Mouse (Mus musculus) midbrain, postnatal 0 days (tissue): ENCODE results near the gene 6030445D17Rik. TPM values are rescaled to one million over a fixed set of nuclear protein-coding genes. Genes with fewer than 3 reads are reported as not detected.

ENCODE experiments used
- ATAC-seq: fragments of 200-750 bp; cut with Nextera tagmentation; 2 replicates; pipeline ENCODE4 v1.8.0; 2017; ENCODE audit warnings: moderate number of reproducible peaks, mild to moderate bottlenecking, moderate TSS enrichment, moderate library complexity; ENCODE audit not compliant: low FRiP score
- DNase-seq: peaks from one replicate; pipeline ENCODE4 v3.0.0-alpha.2; 2015; ENCODE audit warnings: low spot score
- H3K27ac ChIP-seq: fragments of 300-500 bp; sonication (generic); 2 replicates; pipeline ENCODE4 v1.5.1; 2014; ENCODE audit warnings: low read depth, mild to moderate bottlenecking, low read length, mixed read lengths
- H3K27me3 ChIP-seq: fragments of 300-500 bp; sonication (generic); 2 replicates; pipeline ENCODE4 v1.6.1; 2014; ENCODE audit warnings: low read length, control low read depth, mixed read lengths; ENCODE audit not compliant: insufficient read depth
- H3K36me3 ChIP-seq: fragments of 300-500 bp; sonication (generic); 2 replicates; pipeline ENCODE4 v1.6.1; 2014; ENCODE audit warnings: low read length, control low read depth, mixed read lengths; ENCODE audit not compliant: insufficient read depth
- H3K4me1 ChIP-seq: fragments of 300-500 bp; sonication (generic); 2 replicates; pipeline ENCODE4 v1.6.1; 2014; ENCODE audit warnings: mild to moderate bottlenecking, control low read depth, antibody characterized with exemption, low read length, mixed read lengths; ENCODE audit not compliant: insufficient read depth
- H3K4me2 ChIP-seq: fragments of 300-500 bp; sonication (generic); 2 replicates; pipeline ENCODE4 v1.6.1; 2014; ENCODE audit warnings: low read depth, mild to moderate bottlenecking, low read length, mixed read lengths; ENCODE audit not compliant: poor library complexity, severe bottlenecking
- H3K4me3 ChIP-seq: fragments of 300-500 bp; sonication (generic); 2 replicates; pipeline ENCODE4 v1.5.1; 2014; ENCODE audit warnings: low read depth, mild to moderate bottlenecking, low read length, moderate library complexity
- H3K9ac ChIP-seq: fragments of 300-500 bp; sonication (generic); replicated peaks from 2 replicates; pipeline ENCODE4 v1.6.1; 2014; ENCODE audit warnings: mild to moderate bottlenecking, low read length, moderate library complexity, mixed read lengths; ENCODE audit not compliant: poor library complexity, severe bottlenecking
- H3K9me3 ChIP-seq: fragments of 300-500 bp; sonication (generic); 2 replicates; pipeline ENCODE4 v1.6.1; 2016; ENCODE audit warnings: low read length, control low read depth
- CTCF ChIP-seq: IDR thresholded peaks from 2 replicates; pipeline ENCODE4 v1.5.1; 2016; ENCODE audit warnings: antibody characterized with exemption, mild to moderate bottlenecking
- WGBS: fragments of 180-500 bp; shearing (Covaris S2); extraction: QIAGEN DNeasy Blood & Tissue Kit; methylation state at CpG from one replicate; pipeline ENCODE4 v1.1.7; 2014; 5-methylcytosine and 5-hydroxymethylcytosine counted together
- polyA plus RNA-seq: library from polyadenylated mRNA; unstranded; fragments of >200 nt; fragmentation: Nextera tagmentation; extraction: Ambion mirVana; gene quantifications from 2 replicates; pipeline ENCODE4 v1.2.1, GENCODE M21; 2015
- total RNA-seq: library from RNA; depleted of rRNA; stranded (reverse); fragments of >200 nt; gene quantifications from 2 replicates; pipeline ENCODE4 v1.2.3, GENCODE M21; 2014

Gene 6030445D17Rik
- total and polyA plus RNA-seq, 2 experiments from 2014 or later = 0.22 to 0.27 TPM

- Histone ChIP-seq H3K4me2 (no peak overlapping the region), H3K27ac (no peak overlapping the region), H3K4me3 (no peak overlapping the region), H3K36me3 (no peaks in the 10 kb centered on the region), H3K4me1 (no peaks in the 10 kb centered on the region), H3K9ac (no peak overlapping the region), H3K9me3 (no peaks in the 10 kb centered on the region), H3K27me3 (no peaks in the 10 kb centered on the region)
- no peak for TF ChIP-seq CTCF
- 84% methylated on average over 3 of the region's 3 CpGs for WGBS
- DNase-seq (no peak), ATAC-seq (no peak)
These were observed 9.8 kb upstream of the 6030445D17Rik start for GRCm38 (mm10) chr4:136452286-136452685.

DNA sequence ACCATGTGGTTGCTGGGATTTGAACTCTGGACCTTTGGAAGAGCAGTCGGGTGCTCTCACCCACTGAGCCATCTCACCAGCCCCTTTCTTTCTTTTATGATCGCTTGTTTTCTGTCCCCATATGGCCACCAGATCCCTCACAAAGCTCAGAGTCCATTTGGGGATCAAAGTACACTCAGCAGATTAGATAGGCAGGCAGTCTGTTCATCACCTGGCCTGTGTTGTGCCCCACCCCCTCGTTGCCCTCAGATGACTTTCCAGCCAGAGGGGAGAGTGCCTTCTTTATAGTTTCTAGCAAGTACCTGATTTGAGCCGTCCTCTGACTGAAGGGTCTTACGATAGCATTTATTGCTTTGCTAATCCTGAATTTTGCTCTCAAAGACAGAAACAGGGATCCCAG is 9.3 kb upstream of the 6030445D17Rik start:
- no peaks in the 10 kb centered on the region for H3K9me3 ChIP-seq
- no peak for TF ChIP-seq CTCF
- WGBS = 75% methylated on average over 5 of the region's 5 CpGs
- H3K4me3 ChIP-seq = no peak overlapping the region
- H3K27ac ChIP-seq = no peak overlapping the region
- DNase-seq = no peak
- no peaks in the 10 kb centered on the region for H3K4me1 ChIP-seq
- no peaks in the 10 kb centered on the region for H3K27me3 ChIP-seq
- ATAC-seq = no peak
- no peak overlapping the region for H3K4me2 ChIP-seq
- no peak overlapping the region for H3K9ac ChIP-seq
- H3K36me3 ChIP-seq = no peaks in the 10 kb centered on the region

- H3K36me3 ChIP-seq = no peaks in the 10 kb centered on the region
- peak; percentile 84 for DNase-seq
- no peaks in the 10 kb centered on the region for H3K27me3 ChIP-seq
- peak overlapping the region; percentile 33 for H3K4me2 ChIP-seq
- no peaks in the 10 kb centered on the region for H3K4me1 ChIP-seq
- no peak overlapping the region for H3K4me3 ChIP-seq
- 13% methylated on average over 10 of the region's 10 CpGs for WGBS
- peak; percentile 98 for TF ChIP-seq CTCF
- H3K9me3 ChIP-seq = no peaks in the 10 kb centered on the region
- H3K27ac ChIP-seq = no peak overlapping the region
- no peak for ATAC-seq
- H3K9ac ChIP-seq = no peak overlapping the region
These were observed 7.2 kb upstream of the 6030445D17Rik start for GRCm38 (mm10) chr4:136454850-136455260.

DNA sequence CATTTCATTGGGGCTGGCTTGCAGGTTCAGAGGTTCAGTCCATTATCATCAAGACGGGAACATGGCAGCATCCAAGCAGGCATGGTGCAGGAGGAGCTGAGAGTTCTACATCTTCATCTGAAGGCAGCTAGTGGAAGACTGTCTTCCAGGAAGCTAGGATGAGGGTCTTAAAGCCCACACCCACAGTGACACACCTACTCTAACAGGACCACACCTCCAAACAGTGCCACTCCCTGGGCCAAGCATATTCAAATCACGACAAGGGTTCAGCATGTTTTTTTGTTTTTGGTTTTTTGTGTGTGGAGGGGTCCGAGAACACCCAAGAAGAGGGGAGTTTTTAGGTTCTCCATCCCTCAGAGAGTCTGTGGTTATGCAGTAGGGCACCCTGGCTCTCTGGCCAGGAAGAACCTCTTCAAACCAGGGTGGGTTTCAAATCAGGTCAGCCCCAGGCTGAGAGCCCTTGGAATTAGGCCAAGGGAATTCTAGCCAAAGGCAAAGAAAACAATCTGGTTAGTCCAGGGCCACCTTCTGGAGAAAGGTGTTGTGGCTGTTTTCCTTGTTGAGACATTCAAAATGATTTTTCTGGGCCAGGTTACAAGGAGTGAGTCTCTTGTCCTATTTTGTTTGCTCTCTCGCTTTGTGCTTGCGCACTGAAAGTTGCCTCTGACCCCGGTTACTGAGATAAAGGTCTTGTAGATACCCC is 5.4 kb upstream of the 6030445D17Rik start:
- 88% methylated on average over 6 of the region's 6 CpGs for WGBS
- H3K4me2 ChIP-seq = no peak overlapping the region
- H3K27ac ChIP-seq = no peak overlapping the region
- no peaks in the 10 kb centered on the region for H3K36me3 ChIP-seq
- H3K4me1 ChIP-seq = no peaks in the 10 kb centered on the region
- H3K4me3 ChIP-seq = no peak overlapping the region
- ATAC-seq = no peak
- no peaks in the 10 kb centered on the region for H3K27me3 ChIP-seq
- no peak for TF ChIP-seq CTCF
- no peak overlapping the region for H3K9ac ChIP-seq
- no peak for DNase-seq
- H3K9me3 ChIP-seq = no peaks in the 10 kb centered on the region

- H3K36me3 ChIP-seq = no peaks in the 10 kb centered on the region
- DNase-seq (no peak), ATAC-seq (no peak)
- H3K9me3 ChIP-seq = no peaks in the 10 kb centered on the region
- 79% methylated on average over 7 of the region's 7 CpGs for WGBS
- no peaks in the 10 kb centered on the region for H3K4me1 ChIP-seq
- H3K9ac ChIP-seq = no peak overlapping the region
- no peaks in the 10 kb centered on the region; the same call in 1 of the 2 replicates for H3K27me3 ChIP-seq
- no peak overlapping the region for H3K4me2 ChIP-seq
- H3K27ac ChIP-seq = no peak overlapping the region
- H3K4me3 ChIP-seq = no peak overlapping the region
- no peak for TF ChIP-seq CTCF
These were observed 3.8 kb upstream of the 6030445D17Rik start for GRCm38 (mm10) chr4:136458276-136458675.

- Histone ChIP-seq H3K9me3 (no peaks in the 10 kb centered on the region), H3K4me2 (no peak overlapping the region), H3K27ac (no peak overlapping the region), H3K4me3 (no peak overlapping the region), H3K9ac (no peak overlapping the region), H3K4me1 (no peaks in the 10 kb centered on the region), H3K36me3 (no peaks in the 10 kb centered on the region), H3K27me3 (peaks cover 2% of the 10 kb centered on the region; the same call in 1 of the 2 replicates)
- TF ChIP-seq CTCF = no peak
- WGBS = 77% methylated on average over 12 of the region's 12 CpGs
- DNase-seq (no peak), ATAC-seq (no peak)
These were observed 2.8 kb upstream of the 6030445D17Rik start for GRCm38 (mm10) chr4:136459210-136459609.
